Mouse (Mus musculus) liver, postnatal 0 days (tissue): Measurements from ENCODE around the gene Spag8.

Source experiments
- CTCF ChIP-seq: sonication (generic); IDR thresholded peaks from 2 replicates; pipeline ENCODE4 v1.5.1; 2016; ENCODE audit warnings: antibody characterized with exemption, low read depth
- EP300 ChIP-seq: IDR thresholded peaks from 2 replicates; pipeline ENCODE4 v1.6.1; 2016; ENCODE audit warnings: antibody characterized with exemption, low read depth, mild to moderate bottlenecking

DNA sequence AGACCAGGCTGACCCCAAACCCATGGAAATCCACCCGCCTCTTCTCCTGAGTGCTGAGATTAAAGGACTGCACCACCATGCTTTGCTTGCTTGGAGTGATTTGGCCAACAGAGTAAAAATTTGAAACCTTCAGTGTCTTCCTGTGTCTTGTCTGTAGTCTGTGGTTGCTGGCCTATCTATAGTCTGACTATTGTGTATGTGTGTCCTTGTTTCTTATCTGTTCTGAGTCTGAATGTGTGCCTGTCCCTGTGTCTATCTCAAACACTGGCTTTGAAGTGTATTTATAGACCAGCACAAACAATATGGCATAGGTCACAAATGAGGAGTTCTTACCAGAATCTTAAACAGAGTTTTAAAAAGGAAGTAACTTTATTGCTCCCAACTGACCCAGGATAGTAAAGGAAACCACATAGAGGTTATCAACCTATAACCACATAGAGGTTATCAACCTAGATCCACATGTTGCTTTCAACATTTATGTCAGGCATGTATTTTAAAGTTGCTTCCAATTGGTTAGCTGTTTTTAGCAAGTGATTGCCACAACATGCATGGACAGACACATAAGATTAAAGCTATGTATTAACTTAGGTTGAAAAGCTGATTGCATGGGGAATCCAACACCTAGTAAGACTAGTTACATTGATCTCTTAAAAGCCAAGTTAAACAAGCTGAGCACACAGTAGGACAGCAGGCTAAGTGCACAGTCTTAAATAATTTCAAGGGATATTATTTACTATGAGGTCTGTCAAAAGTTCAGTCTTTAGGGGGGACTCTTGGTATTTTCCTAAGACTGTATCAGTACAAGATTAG, 41.2 kb upstream of the Spag8 start:
- TF ChIP-seq CTCF: no peak
- TF ChIP-seq EP300: no peak
